Mouse (Mus musculus) limb, embryonic 10.5 days (tissue): ENCODE measurements at regions not wholly inside any gene's neighbourhood (a gene's known extent, or its start where the extent isn't known, plus 50 kb on each side); places are given as distances from the start of the nearest gene placed in this dataset.

Experiments used
- DNase-seq: peaks from one replicate; pipeline ENCODE4 v3.0.0-alpha.2; 2017; ENCODE audit warnings: low spot score
- H3K27ac ChIP-seq: fragments of 300-500 bp; sonication (generic); 2 replicates; pipeline ENCODE4 v1.5.1; 2016; ENCODE audit warnings: mild to moderate bottlenecking
- H3K27me3 ChIP-seq: fragments of 300-500 bp; sonication (generic); 2 replicates; pipeline ENCODE4 v1.6.1; 2016; ENCODE audit warnings: low read depth, mild to moderate bottlenecking; ENCODE audit not compliant: poor library complexity, severe bottlenecking
- H3K36me3 ChIP-seq: fragments of 300-500 bp; sonication (generic); 2 replicates; pipeline ENCODE4 v1.6.1; 2016; ENCODE audit warnings: mild to moderate bottlenecking, moderate library complexity
- H3K4me1 ChIP-seq: fragments of 300-500 bp; sonication (generic); 2 replicates; pipeline ENCODE4 v1.6.1; 2016
- H3K4me3 ChIP-seq: fragments of 300-500 bp; sonication (generic); 2 replicates; pipeline ENCODE4 v1.5.1; 2016; ENCODE audit warnings: mild to moderate bottlenecking, moderate library complexity
- H3K9me3 ChIP-seq: fragments of 300-500 bp; sonication (generic); replicated peaks from 2 replicates; pipeline ENCODE4 v1.6.1; 2016; ENCODE audit warnings: mild to moderate bottlenecking
- WGBS: fragments of 180-500 bp; shearing (Covaris S2); methylation state at CpG from one replicate; pipeline ENCODE4 v1.1.7; 2016; 5-methylcytosine and 5-hydroxymethylcytosine counted together

GRCm38 (mm10) chr7:69946396-69946795 is 420.1 kb downstream of the Nr2f2 start:
- no peak overlapping the region for H3K27ac ChIP-seq
- WGBS, result 90% methylated on average over 3 of the region's 3 CpGs
- no peaks in the 10 kb centered on the region for H3K9me3 ChIP-seq
- no peaks in the 10 kb centered on the region for H3K36me3 ChIP-seq
- no peak for DNase-seq
- peaks cover 15% of the 10 kb centered on the region for H3K4me1 ChIP-seq
- H3K27me3 ChIP-seq, result no peaks in the 10 kb centered on the region
- no peak overlapping the region for H3K4me3 ChIP-seq

- no peaks in the 10 kb centered on the region for H3K36me3 ChIP-seq
- H3K4me3 ChIP-seq, result no peak overlapping the region
- DNase-seq, result no peak
- H3K27me3 ChIP-seq, result no peaks in the 10 kb centered on the region
- H3K9me3 ChIP-seq, result no peaks in the 10 kb centered on the region
- WGBS, result 91% methylated on average over 6 of the region's 6 CpGs
- H3K27ac ChIP-seq, result no peak overlapping the region
- no peaks in the 10 kb centered on the region for H3K4me1 ChIP-seq
Observed at GRCm38 (mm10) chr7:69941881-69942280, 424.7 kb downstream of the Nr2f2 start.

DNA sequence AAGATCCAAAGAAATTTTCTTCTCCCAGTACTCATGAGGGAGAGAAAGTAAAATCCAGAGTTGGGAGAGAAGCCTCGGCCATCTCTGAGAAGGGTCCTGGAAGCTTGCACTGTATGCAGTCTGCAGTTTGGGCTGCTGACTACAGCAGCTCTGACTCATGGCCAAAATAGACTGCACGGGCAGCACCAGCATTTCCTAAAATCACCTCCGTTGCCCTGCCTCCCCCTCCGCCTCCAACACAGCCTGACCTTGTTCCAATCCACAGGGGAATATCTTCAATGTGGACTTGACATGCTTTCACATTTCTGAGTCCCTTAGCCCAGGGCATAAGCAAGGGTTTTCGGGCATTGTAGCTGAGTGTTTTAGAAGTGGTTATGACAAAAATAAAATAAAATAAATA is 441.3 kb downstream of the Nr2f2 start:
- Histone ChIP-seq H3K36me3 (no peaks in the 10 kb centered on the region), H3K27me3 (no peaks in the 10 kb centered on the region), H3K4me1 (no peaks in the 10 kb centered on the region), H3K9me3 (no peaks in the 10 kb centered on the region), H3K4me3 (no peak overlapping the region), H3K27ac (no peak overlapping the region)
- no peak for DNase-seq
- WGBS, result 93% methylated on average over 5 of the region's 5 CpGs

DNA sequence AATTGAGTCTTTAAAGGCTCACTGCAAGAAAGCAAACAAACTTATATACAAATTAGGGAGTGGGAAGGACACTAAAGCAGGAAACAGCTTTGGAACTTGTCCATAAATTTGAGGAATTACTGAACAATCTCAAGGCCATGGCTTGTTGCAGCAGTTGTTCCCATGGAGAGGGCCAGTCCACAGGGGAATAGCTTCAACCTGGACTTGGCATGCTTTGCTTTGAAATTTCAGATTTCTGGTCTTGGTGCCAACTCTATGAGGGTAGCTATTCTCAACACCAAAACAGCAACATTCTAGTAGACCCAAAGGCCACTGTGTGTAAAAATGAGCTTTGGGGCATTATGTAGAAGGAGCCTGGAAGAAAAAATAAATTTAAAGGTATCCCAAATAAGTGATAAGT is 442.0 kb downstream of the Nr2f2 start:
- no peak for DNase-seq
- no peaks in the 10 kb centered on the region for H3K9me3 ChIP-seq
- no peaks in the 10 kb centered on the region for H3K27me3 ChIP-seq
- H3K4me1 ChIP-seq, result no peaks in the 10 kb centered on the region
- H3K4me3 ChIP-seq, result no peak overlapping the region
- H3K36me3 ChIP-seq, result no peaks in the 10 kb centered on the region
- H3K27ac ChIP-seq, result no peak overlapping the region

DNA sequence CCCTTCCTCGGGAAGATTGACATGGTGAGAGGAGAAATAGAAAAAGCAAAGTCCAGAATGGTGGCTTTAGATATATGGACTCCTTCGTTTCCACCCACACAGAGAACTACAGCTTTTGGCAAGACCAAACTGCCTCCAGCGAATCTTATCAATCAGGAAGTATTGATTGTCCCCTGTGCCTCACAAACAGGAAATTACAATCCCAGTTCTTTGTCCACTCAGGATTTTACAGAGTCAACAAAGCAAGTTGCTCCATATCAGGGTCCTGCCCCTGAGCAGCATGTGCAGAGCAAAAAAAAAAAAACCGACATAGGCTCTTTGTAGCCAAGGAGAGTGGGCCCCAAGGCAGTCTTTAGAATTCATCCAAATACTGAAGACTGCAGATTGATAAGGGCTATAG is 454.8 kb downstream of the Nr2f2 start:
- no peak overlapping the region for H3K27ac ChIP-seq
- no peaks in the 10 kb centered on the region for H3K9me3 ChIP-seq
- no peak overlapping the region for H3K4me3 ChIP-seq
- 82% methylated on average over 4 of the region's 4 CpGs for WGBS
- H3K36me3 ChIP-seq, result no peaks in the 10 kb centered on the region
- no peaks in the 10 kb centered on the region for H3K4me1 ChIP-seq
- DNase-seq, result no peak
- no peaks in the 10 kb centered on the region for H3K27me3 ChIP-seq

DNA sequence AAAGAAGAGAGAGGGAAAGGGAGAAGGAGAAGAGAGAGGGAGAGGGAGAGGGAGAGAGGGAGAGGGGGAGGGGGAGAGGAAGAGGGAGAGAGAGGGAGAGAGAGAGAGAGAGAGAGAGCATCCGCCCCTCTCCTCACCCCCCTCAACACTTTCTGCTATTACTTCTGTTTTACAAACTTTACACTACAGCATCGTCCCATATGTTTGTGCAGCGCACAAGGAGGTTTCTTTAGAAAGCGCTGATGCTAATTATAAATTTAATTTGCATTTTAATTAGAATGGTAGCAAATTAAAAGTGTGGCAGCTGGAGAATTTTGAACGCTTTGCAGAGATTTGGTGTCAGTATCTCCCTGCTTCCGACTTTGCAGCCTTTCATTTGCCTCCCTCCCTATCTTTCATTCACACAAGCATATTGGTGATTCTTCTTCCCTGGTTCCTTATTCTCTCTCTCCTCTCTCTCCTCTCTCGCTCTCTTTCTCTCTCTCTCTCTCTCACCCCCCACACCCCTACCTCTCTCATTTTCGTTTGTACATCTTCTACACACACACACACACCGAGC is 476.0 kb downstream of the Nr2f2 start:
- Histone ChIP-seq H3K4me3 (no peak overlapping the region), H3K9me3 (no peaks in the 10 kb centered on the region), H3K4me1 (no peaks in the 10 kb centered on the region), H3K27me3 (no peaks in the 10 kb centered on the region), H3K27ac (no peak overlapping the region), H3K36me3 (no peaks in the 10 kb centered on the region)
- 77% methylated on average over 9 of the region's 9 CpGs for WGBS
- no peak for DNase-seq

DNA sequence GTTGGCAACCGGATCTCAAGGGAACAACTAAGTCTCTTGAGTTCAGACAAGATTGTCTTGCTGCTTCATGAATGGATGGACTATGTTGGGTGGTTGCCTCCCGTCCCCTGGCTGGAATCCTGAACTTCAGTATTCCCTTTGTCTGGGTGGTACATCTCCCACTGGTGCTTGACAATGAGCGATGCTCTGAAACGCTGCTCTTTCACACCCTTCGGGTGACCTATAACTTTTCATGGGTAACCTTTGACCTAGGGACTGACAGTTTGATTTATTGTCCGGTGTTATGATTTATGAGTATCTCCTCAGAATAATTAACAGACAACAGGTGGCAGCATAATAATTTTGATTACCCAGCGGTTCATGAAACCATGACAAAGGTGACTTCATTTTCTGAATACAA is 478.3 kb downstream of the Nr2f2 start:
- no peaks in the 10 kb centered on the region for H3K9me3 ChIP-seq
- H3K27me3 ChIP-seq, result no peaks in the 10 kb centered on the region
- H3K4me3 ChIP-seq, result no peak overlapping the region
- H3K36me3 ChIP-seq, result no peaks in the 10 kb centered on the region
- no peaks in the 10 kb centered on the region for H3K4me1 ChIP-seq
- no peak overlapping the region for H3K27ac ChIP-seq
- 88% methylated on average over 7 of the region's 7 CpGs for WGBS
- no peak for DNase-seq

- Histone ChIP-seq H3K4me3 (no peak overlapping the region), H3K9me3 (no peaks in the 10 kb centered on the region), H3K4me1 (no peaks in the 10 kb centered on the region), H3K27ac (no peak overlapping the region), H3K27me3 (no peaks in the 10 kb centered on the region), H3K36me3 (no peaks in the 10 kb centered on the region)
- no peak for DNase-seq
Observed at GRCm38 (mm10) chr7:69877031-69877430, 489.5 kb downstream of the Nr2f2 start.

GRCm38 (mm10) chr7:69865801-69866200 is 500.7 kb downstream of the Nr2f2 start:
- 89% methylated on average over 3 of the region's 3 CpGs for WGBS
- no peaks in the 10 kb centered on the region for H3K27me3 ChIP-seq
- H3K9me3 ChIP-seq, result no peaks in the 10 kb centered on the region
- DNase-seq, result no peak
- H3K4me3 ChIP-seq, result no peak overlapping the region
- no peaks in the 10 kb centered on the region for H3K4me1 ChIP-seq
- H3K36me3 ChIP-seq, result no peaks in the 10 kb centered on the region
- no peak overlapping the region for H3K27ac ChIP-seq

DNA sequence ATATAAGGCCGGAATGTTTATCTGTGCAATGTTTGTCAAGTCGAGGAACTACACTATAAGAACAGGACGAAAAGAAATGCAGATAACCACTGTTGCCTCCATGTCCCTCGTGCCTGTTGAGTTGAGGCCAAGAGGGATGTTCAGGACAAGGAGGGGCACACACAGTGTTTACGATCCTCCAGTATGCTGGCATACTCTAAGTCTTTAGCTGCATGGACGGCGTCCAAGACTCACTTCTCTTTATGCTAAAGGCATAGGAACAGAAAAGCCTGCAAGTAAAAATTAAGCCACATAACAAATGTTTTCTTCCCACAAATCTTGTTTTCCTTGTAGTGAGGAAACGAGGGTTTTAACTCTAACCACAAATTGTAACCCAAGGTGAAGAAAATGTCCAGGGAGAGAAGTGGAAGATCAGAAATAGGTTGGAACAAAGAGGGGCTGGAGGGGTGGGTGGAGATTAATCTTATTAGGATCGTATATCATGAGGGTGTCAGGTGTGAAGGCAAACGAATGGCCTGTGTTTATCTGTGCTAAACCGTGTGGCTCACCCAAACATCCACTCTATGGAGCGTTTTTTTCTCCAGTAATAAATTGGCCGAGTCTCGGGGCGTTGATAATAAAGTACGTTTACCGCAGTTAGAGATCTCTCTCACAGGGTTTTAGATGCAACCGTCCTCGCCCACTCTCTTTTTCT is 521.8 kb downstream of the Nr2f2 start:
- DNase-seq, result no peak
- Histone ChIP-seq H3K4me3 (no peak overlapping the region), H3K9me3 (no peaks in the 10 kb centered on the region), H3K4me1 (0 out of 2 replicates have a peak, but pooled peaks cover 5% of the 10 kb centered on the region), H3K27ac (no peak overlapping the region), H3K36me3 (no peaks in the 10 kb centered on the region), H3K27me3 (no peaks in the 10 kb centered on the region)
- 65% methylated on average over 19 of the region's 19 CpGs for WGBS

GRCm38 (mm10) chr7:69837379-69837778 is 529.2 kb downstream of the Nr2f2 start:
- Histone ChIP-seq H3K4me1 (no peaks in the 10 kb centered on the region), H3K4me3 (no peak overlapping the region), H3K27ac (no peak overlapping the region), H3K27me3 (no peaks in the 10 kb centered on the region), H3K36me3 (no peaks in the 10 kb centered on the region), H3K9me3 (no peaks in the 10 kb centered on the region)
- no peak for DNase-seq
- WGBS, result 87% methylated on average over 5 of the region's 5 CpGs

DNA sequence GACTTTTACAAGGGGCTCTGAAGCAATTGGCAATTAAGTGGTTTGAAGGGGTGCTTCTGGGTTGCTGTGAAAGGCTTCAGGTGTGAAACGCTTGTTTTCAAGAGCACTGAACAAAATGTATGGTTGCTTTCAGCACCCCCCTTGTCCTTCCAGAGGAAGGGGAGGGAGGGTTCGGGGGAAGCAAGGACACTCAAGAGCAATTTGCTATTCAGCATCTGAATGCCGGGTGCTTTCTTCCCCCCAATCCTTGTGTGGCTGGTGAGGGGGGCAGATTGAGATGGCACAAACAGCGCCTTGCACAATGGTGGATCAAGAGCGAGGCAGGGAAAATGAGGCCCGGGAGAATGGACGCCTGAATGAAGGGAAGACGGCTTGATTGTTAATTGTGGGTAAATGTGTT is 539.3 kb downstream of the Nr2f2 start:
- H3K27me3 ChIP-seq, result peaks cover 16% of the 10 kb centered on the region; the same call in 1 of the 2 replicates
- no peaks in the 10 kb centered on the region for H3K36me3 ChIP-seq
- H3K4me3 ChIP-seq, result no peak overlapping the region
- WGBS, result 44% methylated on average over 8 of the region's 8 CpGs
- H3K27ac ChIP-seq, result no peak overlapping the region
- no peak for DNase-seq
- no peaks in the 10 kb centered on the region for H3K9me3 ChIP-seq
- H3K4me1 ChIP-seq, result peaks cover 6% of the 10 kb centered on the region; the same call in 1 of the 2 replicates

DNA sequence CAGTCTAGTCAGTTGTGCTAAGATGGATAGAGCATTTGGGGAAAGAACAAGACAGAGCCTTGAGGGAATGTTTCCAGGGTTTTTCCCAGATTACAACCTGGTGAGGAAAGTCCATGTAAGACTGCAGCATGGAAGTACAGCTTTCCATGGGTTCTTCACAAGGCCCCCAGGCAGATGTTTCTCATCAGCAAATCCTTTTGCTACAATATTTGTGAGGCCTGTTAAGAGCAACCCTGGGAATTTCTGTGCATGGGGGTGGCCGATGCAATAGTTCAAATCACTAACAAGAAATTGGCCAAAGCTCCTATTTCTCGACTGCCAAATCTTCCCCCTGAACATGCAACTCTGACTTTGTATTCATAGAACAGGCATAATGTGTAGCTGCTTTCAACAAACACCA is 546.0 kb downstream of the Nr2f2 start:
- H3K4me1 ChIP-seq, result no peaks in the 10 kb centered on the region
- H3K9me3 ChIP-seq, result no peaks in the 10 kb centered on the region
- WGBS, result 81% methylated on average over 2 of the region's 2 CpGs
- H3K4me3 ChIP-seq, result no peak overlapping the region
- DNase-seq, result no peak
- no peak overlapping the region for H3K27ac ChIP-seq
- no peaks in the 10 kb centered on the region for H3K36me3 ChIP-seq
- no peaks in the 10 kb centered on the region for H3K27me3 ChIP-seq

- H3K27me3 ChIP-seq, result no peaks in the 10 kb centered on the region
- peaks cover 27% of the 10 kb centered on the region for H3K4me1 ChIP-seq
- no peak for DNase-seq
- WGBS, result 85% methylated on average over 3 of the region's 3 CpGs
- H3K27ac ChIP-seq, result no peak overlapping the region
- no peak overlapping the region for H3K4me3 ChIP-seq
- no peaks in the 10 kb centered on the region for H3K36me3 ChIP-seq
- no peaks in the 10 kb centered on the region for H3K9me3 ChIP-seq
Observed at GRCm38 (mm10) chr7:69812301-69812700, 554.2 kb downstream of the Nr2f2 start.
